Mouse (Mus musculus) layer of hippocampus, adult 18-20 months (tissue): Measurements from ENCODE around the gene Rps13. TPM values are rescaled to one million over a fixed set of nuclear protein-coding genes. Genes with fewer than 3 reads are reported as not detected.

Experiments
- DNase-seq, 2 experiments: peaks; one replicate each; pipeline ENCODE4 v3.0.0; 2022; ENCODE audit warnings: low spot score in 2 of 2
- total RNA-seq, 2 experiments: library from RNA; stranded (reverse); gene quantifications; 2 replicates each; pipeline ENCODE4 v1.2.3; 2021

Gene Rps13
- total RNA-seq, 2 experiments from 2014 or later, result 220 to 237 TPM

- no peak for DNase-seq
Measured at GRCm38 (mm10) chr7:116294961-116295360, 39.0 kb downstream of the Rps13 start.

- DNase-seq, result no peak
Measured at GRCm38 (mm10) chr7:116292377-116292776, 41.6 kb downstream of the Rps13 start.

- no peak for DNase-seq
Measured at GRCm38 (mm10) chr7:116290559-116290958, 43.4 kb downstream of the Rps13 start.

- DNase-seq, result no peak
Measured at GRCm38 (mm10) chr7:116288996-116289395, 45.0 kb downstream of the Rps13 start.

GRCm38 (mm10) chr7:116287959-116288358 lies 46.0 kb downstream of the Rps13 start:
- DNase-seq, result no peak

- no peak for DNase-seq
Measured at GRCm38 (mm10) chr7:116286611-116287355, 47.2 kb downstream of the Rps13 start.

- no peak for DNase-seq
Measured at GRCm38 (mm10) chr7:116286173-116286572, 47.8 kb downstream of the Rps13 start.

GRCm38 (mm10) chr7:116285216-116285615 lies 48.8 kb downstream of the Rps13 start:
- no peak for DNase-seq

- peak in 1 of 2 experiments; percentile 28 for DNase-seq
Measured at GRCm38 (mm10) chr7:116282755-116283154, 51.2 kb downstream of the Rps13 start.

Other genes with a start within 250 kb of the Rps13 start
- 1 to 10 TPM; 3.1 to 3.3 TPM for gene Gm4353, start 249.6 kb downstream of the Rps13 start, total RNA-seq
- 10 to 100 TPM; 19.1 to 20.2 TPM for gene Plekha7, start 25.8 kb downstream of the Rps13 start, total RNA-seq
- gene Pik3c2a, start 109.3 kb upstream of the Rps13 start, total RNA-seq, result 10 to 100 TPM; 29.2 to 29.3 TPM
- gene Nucb2, start 170.2 kb upstream of the Rps13 start, total RNA-seq, result 10 to 100 TPM; 19.1 to 20.1 TPM